Mouse (Mus musculus): Measurements from ENCODE around the gene Odc1. TPM values are rescaled to one million over a fixed set of nuclear protein-coding genes. Genes with fewer than 3 reads are reported as not detected.
"Not testable (repeated sequence)": the region's sequence is repeated elsewhere in the genome, so short reads cannot be mapped to it uniquely, and the experiment has no call there.

Gene Odc1
- polyA plus RNA-seq, 1 experiment, result 15.6 TPM

DNA sequence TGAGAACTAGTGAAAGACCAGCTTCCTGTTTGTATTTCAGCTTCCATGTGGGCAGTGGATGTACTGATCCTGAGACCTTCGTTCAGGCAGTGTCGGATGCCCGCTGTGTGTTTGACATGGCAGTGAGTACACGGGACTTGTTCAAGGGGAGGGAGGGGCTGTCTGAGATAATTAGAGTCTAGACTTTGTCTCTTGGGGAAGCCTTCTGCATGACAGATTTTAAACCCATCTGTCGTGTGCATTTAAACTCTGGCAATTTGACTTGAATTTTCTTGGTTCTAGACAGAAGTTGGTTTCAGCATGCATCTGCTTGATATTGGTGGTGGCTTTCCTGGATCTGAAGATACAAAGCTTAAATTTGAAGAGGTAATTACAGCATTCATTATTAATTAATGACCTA, 3.9 kb downstream of the Odc1 start:
- H3K27ac ChIP-seq (ENCODE audit: insufficient read depth, low read depth, low read length), result no peak overlapping the region
- H3K4me1 ChIP-seq (ENCODE audit: control insufficient read depth, insufficient read depth, low read length), result peaks cover 11% of the 10 kb centered on the region; the same call in 1 of the 2 replicates
- TF ChIP-seq CTCF (IDR thresholded peaks at IDR 0.05; ENCODE audit: low read depth, low read length), result no peak
- no peak for TF ChIP-seq POLR2A (IDR thresholded peaks at IDR 0.05; ENCODE audit: borderline replicate concordance, low read depth, low read length)
- no peak overlapping the region for H3K4me3 ChIP-seq (ENCODE audit: insufficient read depth, low read length)

DNA sequence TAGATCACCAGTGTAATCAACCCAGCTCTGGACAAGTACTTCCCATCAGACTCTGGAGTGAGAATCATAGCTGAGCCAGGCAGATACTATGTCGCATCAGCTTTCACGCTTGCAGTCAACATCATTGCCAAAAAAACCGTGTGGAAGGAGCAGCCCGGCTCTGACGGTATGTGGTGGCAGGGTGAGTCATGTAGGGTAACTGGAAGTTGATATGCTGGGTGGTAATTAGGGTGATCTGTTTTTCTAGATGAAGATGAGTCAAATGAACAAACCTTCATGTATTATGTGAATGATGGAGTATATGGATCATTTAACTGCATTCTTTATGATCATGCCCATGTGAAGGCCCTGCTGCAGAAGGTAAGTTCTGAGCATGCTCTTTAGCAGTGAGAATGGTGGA, 4.8 kb downstream of the Odc1 start:
- H3K4me3 ChIP-seq (ENCODE audit: insufficient read depth, low read length); H3K27ac ChIP-seq (ENCODE audit: insufficient read depth, low read depth, low read length): not testable (repeated sequence)
- H3K4me1 ChIP-seq (ENCODE audit: control insufficient read depth, insufficient read depth, low read length), result peaks cover 11% of the 10 kb centered on the region; the same call in 1 of the 2 replicates

DNA sequence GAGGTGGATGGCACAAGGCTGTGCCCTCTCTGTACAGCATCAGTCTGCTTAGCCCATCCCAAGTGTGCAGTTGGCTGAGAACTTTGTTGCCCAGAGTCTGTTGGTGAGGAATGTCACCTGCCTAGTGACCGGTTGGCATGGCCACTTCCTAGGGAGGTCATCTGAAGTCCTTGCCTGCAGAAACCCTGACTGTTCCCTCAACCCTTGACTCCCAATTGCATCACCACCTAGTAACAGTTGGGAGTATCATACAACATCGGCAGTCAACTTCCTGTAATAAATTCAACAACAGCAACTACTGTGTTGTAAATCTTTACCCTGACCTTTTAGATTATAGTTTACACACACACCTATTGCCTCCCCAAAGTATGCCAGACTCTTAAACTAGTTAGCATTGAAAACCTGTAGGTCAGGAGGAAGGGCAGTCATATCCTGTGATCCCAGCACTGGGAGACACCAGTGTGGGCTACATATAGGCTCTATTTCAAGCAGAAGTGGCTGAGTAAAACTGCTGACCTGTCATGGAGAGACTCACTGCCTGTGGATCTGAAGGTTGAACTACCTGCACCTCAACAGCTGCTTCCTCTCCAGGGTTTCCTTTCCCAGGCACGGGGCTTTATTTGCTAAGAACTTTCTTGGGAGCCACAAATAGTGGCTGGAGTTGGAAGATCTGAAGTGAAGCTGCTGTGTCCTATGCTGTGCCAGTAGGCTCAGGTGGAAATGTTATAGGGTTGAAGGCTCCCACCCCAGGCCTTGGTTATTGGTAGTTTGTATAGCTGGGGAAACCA, 6.8 kb downstream of the Odc1 start:
- TF ChIP-seq CTCF (IDR thresholded peaks at IDR 0.05; ENCODE audit: low read depth, low read length) (no peak), POLR2A (IDR thresholded peaks at IDR 0.05; ENCODE audit: borderline replicate concordance, low read depth, low read length) (no peak)
- H3K4me3 ChIP-seq (ENCODE audit: insufficient read depth, low read length), result no peak overlapping the region
- H3K4me1 ChIP-seq (ENCODE audit: control insufficient read depth, insufficient read depth, low read length), result peaks cover 11% of the 10 kb centered on the region; the same call in 1 of the 2 replicates
- H3K27ac ChIP-seq (ENCODE audit: insufficient read depth, low read depth, low read length), result no peak overlapping the region

DNA sequence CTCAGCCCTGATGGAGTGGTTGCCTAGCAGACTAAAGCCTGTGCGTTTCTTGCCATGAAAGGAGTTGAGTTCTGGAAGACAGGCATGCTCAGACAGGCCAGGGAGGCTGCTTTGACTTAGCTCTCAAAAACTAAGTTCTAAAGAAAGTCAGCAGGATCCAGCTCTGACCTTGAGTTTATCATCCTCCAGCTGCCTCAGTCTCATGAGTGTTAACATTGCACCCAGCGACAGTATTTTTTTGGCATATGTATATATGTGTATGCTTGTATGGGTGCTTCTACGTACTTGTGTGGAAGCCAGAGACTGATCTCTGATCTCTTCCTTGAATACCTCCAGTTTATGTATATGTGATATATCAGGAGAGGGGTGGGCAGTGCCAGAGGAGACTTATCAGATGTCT, 7.8 kb downstream of the Odc1 start:
- Histone ChIP-seq H3K4me1 (ENCODE audit: control insufficient read depth, insufficient read depth, low read length) (0 out of 2 replicates have a peak, but pooled peaks cover 6% of the 10 kb centered on the region), H3K4me3 (ENCODE audit: insufficient read depth, low read length) (no peak overlapping the region), H3K27ac (ENCODE audit: insufficient read depth, low read depth, low read length) (no peak overlapping the region)
- TF ChIP-seq CTCF (IDR thresholded peaks at IDR 0.05; ENCODE audit: low read depth, low read length), result no peak
- TF ChIP-seq POLR2A (IDR thresholded peaks at IDR 0.05; ENCODE audit: borderline replicate concordance, low read depth, low read length), result no peak

DNA sequence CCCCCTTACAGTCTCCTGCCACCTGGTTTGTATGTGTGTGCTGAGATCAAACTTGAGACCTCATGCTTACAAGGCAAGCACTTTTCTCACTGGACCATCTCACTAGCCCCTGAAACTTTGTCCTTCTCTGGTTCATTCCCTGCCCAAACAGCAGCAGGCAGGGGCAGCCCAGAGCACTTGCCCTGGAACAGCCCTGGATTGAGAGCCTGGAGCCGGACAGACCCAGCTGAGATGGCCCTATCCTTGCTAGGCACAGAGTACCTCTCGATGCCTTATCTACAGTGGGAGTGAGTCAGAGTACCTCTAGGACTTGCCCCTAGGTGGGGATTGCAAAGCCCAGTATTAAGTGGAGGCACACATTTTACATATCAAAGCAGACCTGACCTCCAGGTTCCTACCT, 8.4 kb downstream of the Odc1 start:
- H3K27ac ChIP-seq (ENCODE audit: insufficient read depth, low read depth, low read length), result no peak overlapping the region
- TF ChIP-seq POLR2A (IDR thresholded peaks at IDR 0.05; ENCODE audit: borderline replicate concordance, low read depth, low read length), result no peak
- no peak for TF ChIP-seq CTCF (IDR thresholded peaks at IDR 0.05; ENCODE audit: low read depth, low read length)
- 0 out of 2 replicates have a peak, but pooled peaks cover 6% of the 10 kb centered on the region for H3K4me1 ChIP-seq (ENCODE audit: control insufficient read depth, insufficient read depth, low read length)
- H3K4me3 ChIP-seq (ENCODE audit: insufficient read depth, low read length), result no peak overlapping the region

DNA sequence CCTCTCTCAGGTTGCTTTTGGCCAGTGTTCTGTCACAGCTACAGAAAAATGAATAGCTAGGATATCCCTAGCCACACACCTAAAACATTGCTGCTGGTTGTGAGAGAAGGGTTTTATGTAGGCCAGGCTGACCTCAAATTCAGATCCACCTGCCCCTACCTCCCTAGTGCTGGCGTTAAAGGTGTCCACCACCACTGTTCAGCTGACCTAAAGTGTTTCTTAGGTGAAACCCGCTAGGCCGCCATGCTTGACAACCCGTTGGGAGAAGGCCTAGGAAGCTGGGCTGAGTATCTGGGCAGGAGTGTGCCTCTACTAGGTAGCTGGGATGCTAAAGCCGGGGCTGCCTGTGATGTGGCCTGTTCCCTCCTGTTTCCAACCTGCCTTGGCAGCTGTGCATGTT, 9.0 kb downstream of the Odc1 start:
- H3K4me3 ChIP-seq (ENCODE audit: insufficient read depth, low read length), result no peak overlapping the region
- H3K27ac ChIP-seq (ENCODE audit: insufficient read depth, low read depth, low read length), result no peak overlapping the region
- 0 out of 2 replicates have a peak, but pooled peaks cover 6% of the 10 kb centered on the region for H3K4me1 ChIP-seq (ENCODE audit: control insufficient read depth, insufficient read depth, low read length)
- TF ChIP-seq CTCF (IDR thresholded peaks at IDR 0.05; ENCODE audit: low read depth, low read length), result no peak
- no peak for TF ChIP-seq POLR2A (IDR thresholded peaks at IDR 0.05; ENCODE audit: borderline replicate concordance, low read depth, low read length)

DNA sequence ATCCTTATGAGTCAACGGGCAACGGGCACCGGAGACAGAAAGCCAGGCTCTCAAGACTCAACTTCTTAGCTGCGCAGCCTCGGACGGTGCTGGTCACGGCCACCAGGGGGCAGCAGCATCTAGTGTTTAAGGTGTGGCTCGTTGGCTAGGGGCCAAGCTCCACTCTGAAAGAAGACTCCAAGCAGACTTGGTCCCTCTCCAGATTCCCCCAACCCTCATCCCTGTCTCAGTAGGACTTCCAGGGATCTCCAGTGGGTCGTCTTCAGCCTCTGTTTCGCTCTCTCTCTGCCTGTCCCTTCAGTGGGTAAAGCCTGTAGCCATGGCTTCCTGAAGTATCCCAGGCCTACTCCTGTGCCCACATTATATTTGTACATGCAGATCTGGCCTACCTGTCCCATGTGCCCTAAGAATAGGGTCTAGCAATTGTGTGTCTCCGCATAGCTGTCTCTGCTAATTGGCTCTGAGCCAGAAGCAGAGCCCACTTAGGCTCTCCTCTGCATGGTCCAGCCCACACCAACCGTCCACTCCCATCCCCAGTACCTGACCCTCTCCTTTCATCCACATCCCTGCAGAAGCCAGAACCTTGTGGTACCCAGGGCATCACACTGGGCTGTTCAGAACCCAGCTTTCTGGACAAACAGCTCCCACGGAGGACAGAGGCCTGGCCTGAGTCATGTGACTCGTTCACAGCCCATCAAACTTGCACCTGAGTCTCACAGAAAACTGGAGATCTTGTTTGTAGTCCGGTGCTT, 9.8 kb downstream of the Odc1 start:
- Histone ChIP-seq H3K27ac (ENCODE audit: insufficient read depth, low read depth, low read length) (no peak overlapping the region), H3K4me1 (ENCODE audit: control insufficient read depth, insufficient read depth, low read length) (0 out of 2 replicates have a peak, but pooled peaks cover 3% of the 10 kb centered on the region), H3K4me3 (ENCODE audit: insufficient read depth, low read length) (no peak overlapping the region)
- TF ChIP-seq POLR2A (IDR thresholded peaks at IDR 0.05; ENCODE audit: borderline replicate concordance, low read depth, low read length) (no peak), CTCF (IDR thresholded peaks at IDR 0.05; ENCODE audit: low read depth, low read length) (peak; percentile 89)

DNA sequence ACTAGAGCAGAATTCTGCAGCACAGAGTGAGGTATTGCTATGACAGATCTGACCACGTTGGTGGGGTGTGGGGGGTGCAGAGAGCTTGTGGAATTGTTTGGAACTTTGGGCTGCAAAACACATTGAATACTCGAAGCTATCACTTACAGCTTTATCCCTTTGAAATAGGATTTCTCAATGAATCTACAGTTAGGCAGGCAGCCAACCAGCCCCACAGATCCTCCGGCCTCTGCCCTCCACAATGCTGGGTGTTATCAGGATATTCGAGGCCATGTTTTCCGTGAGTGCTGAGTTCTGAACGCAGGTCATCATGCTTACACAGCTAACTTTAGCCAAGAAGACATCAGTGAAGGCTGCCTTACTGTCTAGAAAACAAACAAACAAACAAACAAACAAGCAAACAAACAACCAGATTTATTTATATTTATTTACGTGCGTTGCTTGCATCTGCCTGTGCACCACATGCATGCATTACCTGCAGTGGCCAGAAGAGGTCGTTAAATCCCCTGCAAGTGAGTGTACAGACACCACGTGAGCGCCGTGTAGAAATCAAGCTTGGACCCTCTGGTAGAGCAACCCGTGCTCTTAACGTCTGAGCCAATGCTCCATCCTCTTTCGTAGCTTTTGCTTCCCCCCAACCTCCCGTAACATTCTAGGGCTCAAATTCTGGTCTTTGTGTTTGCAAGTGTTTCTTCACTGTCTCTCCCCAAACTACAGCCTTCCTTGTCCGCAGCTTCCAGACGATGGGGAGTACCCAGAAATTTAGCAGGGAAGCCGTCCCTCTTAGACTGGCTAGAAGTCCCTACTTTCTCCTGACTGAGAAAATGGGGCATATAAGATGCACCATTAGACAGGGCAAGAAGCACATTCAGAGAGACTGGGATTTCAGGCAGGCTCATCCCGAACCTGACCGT, 12.1 kb downstream of the Odc1 start:
- Histone ChIP-seq H3K27ac (ENCODE audit: insufficient read depth, low read depth, low read length) (no peak overlapping the region), H3K4me1 (ENCODE audit: control insufficient read depth, insufficient read depth, low read length) (no peaks in the 10 kb centered on the region), H3K4me3 (ENCODE audit: insufficient read depth, low read length) (no peak overlapping the region)
- TF ChIP-seq CTCF (IDR thresholded peaks at IDR 0.05; ENCODE audit: low read depth, low read length) (peak; percentile 74), POLR2A (IDR thresholded peaks at IDR 0.05; ENCODE audit: borderline replicate concordance, low read depth, low read length) (no peak)

DNA sequence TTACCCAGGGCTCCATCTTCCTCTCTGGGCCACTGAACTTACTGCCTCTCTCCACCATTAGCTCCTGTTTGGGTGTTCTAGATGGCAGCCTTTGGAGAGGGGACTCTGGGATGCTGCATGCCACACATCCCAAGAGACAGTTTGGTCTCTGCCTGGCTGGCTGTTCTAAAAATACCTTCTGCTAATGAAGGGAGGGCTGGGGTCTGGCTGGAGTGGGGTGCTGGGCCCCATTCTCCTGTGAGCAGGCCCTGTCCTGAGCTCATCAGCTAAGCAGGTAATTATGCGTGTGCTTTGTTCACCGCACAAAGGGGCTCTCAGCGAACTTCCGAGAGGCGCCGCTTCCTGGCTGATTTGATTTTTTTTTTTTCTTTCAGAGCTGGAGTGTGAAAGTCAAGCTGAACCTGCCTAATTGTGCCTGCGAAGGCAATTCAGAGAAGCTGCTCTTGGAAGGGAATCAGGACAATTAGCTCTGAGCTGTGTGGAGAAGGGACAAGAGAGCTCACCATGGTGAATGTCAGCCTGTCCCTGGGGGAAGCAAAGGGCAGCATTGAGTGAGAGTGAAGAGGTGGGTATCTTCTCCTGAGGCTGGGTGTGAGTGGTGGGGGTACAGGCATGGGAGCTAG, 12.9 kb downstream of the Odc1 start:
- H3K4me1 ChIP-seq (ENCODE audit: control insufficient read depth, insufficient read depth, low read length), result no peaks in the 10 kb centered on the region
- TF ChIP-seq CTCF (IDR thresholded peaks at IDR 0.05; ENCODE audit: low read depth, low read length) (no peak), POLR2A (IDR thresholded peaks at IDR 0.05; ENCODE audit: borderline replicate concordance, low read depth, low read length) (no peak)
- no peak overlapping the region for H3K27ac ChIP-seq (ENCODE audit: insufficient read depth, low read depth, low read length)
- H3K4me3 ChIP-seq (ENCODE audit: insufficient read depth, low read length), result no peak overlapping the region
